Mouse (Mus musculus): ENCODE results near the gene Hgd.
A peak's percentile ranks its signal among the peaks of the same experiment; 100 is the strongest.

The Hgd gene

DNA sequence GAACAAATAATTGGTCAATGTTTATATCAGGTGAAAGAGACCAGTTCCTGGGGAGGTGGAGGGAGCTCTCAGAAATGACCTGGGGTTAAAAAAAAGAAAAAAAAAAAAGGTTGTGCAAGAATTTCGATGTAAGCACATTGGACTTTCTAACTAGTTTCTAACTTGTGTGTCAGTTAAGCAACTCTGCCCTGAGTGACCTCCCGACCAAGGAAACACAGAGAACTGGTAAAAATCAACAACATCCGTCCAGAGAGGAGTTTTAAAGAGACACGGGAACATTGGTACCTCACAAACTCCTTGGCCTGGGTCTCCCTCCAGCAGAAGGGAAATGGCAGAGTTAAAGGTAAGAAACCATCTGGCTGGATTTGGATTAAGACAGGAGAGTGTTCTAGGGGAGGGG is at the start of gene Hgd:
TSS of gene Hgd (plus strand) at position 160 of the 400 bp plus-strand sequence.
- peak; percentile 67 for DNase-seq (ENCODE audit: low spot score)

DNA sequence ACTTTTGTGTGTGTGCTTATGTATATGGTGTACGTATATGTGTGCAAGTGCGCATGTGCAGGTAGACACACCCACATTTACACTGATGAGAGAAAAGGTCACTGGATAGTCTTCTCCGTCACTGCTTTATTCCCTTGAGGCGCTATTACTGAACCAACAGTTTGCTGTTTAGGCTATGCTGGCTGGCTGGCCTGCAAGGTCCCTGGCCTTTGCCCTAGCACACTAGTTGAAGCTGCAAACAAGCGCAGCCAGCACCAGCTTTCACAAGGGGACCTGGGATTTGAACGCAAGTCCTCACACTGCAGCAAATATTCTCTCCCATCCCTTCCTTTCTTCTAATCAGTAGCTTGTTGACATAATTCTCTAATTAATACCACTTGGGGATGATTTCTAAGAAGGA is 49.8 kb upstream of the Hgd start:
- DNase-seq (ENCODE audit: low spot score), result peak; percentile 84

DNA sequence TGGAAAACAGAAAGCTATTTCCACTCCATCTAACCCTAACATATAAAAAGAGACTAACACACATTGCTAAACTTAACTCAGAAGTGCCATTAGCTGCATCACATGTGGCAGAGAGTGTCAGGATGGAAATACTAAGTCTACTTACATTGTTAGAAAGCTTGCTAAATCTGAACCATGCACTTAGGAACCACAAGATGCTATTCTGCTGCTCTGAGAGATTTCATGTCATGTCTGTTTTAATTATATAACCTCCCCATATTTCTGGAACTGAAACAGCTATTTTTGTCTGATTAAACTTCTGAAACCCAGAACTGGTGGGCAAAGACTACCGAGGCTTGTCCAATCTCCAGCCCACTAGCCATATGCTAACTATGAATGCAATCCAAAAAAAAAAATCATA is 47.9 kb upstream of the Hgd start:
- DNase-seq (ENCODE audit: low spot score), result no peak

DNA sequence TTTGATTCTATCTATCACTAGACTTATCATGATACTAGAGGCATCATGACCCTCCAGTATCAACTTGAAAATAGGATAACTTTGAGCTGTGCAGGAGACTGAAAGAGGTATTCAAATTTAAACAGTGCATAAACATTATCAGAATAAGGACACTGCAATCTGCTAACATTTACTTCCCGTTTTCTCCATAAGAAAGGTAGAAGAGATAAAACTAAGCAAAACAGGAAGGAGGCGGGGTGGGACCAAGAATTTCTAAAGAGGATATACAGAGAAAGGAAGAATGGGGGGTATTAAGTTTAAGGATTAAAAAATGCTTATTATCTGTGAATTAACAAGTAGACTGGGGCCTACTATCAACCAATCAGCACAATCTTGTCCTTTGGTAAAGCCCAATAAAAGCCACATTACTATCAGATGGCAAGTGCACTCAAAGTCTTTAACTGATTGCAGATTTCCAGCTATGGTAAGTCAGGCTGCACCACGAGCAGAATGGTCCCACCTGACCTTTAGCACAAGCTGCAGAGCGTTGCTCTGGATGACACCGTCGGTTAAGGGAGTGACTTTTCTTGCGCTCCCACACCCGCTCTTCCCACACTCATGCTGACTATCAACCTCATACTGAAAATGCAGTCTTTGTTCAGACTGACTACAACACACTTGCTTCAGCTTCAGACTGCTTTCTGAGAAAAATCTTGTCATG is 46.4 kb upstream of the Hgd start:
- no peak for DNase-seq (ENCODE audit: low spot score)

DNA sequence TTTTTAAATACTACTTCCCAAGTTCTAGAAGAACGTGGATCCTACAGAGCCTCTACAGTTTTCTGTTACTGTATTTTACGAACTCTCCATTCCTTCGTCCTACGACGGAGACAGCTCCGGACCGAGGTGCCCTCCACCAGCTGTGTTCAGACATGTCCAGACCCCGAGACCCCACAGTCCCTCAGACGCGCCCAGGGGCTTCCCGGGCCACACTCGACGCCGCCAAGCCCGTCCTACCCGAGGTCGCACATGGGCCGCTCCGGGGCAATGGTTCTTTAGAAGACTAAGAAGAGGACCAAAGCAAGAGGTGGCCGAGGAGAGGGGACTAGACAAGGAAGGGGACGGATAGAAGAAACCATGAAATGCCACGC is 40.7 kb upstream of the Hgd start:
- DNase-seq (ENCODE audit: low spot score), result no peak

DNA sequence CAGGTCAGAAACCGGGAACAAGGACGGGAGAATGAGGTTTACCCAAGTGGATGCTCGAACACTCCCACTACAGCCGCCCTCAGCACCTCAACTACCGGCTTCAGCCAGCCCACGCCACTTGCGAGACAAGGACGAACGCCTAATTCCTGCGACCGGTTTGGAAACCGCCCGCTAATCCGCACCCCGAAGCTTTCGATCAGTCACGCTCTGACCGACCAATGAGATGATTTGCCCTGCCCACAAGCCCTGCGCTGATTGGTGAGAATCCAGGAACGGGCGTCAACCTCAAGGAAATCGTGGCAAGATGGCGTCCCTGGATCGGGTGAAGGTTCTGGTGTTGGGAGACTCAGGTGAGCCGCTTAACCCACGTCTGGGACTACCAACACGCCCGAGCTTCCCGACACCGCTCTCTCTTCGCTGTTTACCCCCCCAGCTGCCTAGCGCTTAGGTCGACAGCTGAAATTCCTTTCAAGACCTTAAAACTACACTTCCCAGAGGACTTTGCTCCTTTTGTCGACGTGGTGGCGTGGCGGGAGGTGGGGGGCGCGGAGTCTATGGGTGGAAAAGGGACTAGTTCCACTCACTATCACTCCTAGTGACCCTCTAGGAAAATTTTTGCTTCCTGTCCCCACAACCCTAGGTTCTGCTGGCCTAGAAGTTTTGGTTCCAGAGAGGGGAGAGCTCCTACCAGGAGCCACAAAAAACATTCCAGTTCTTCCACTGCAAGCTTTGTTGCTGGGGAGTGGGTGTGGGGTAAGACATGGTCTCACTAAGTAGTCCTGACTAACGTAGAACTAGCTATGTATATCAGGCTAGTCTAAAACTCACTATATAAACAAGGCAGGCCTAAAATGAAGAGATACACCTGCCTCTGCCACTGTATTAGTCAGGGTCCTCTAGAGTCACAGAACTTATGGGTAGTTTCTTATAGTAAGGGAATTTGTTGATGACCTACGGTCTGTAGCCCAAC is 40.1 kb upstream of the Hgd start, which contains the start of the genes Gtf2e1 and Rabl3:
TSS of gene Gtf2e1 (minus strand) at position 179 of the 970 bp plus-strand sequence.
TSS of gene Rabl3 (plus strand) at position 275 of the 970 bp plus-strand sequence.
- peak; percentile 100 for DNase-seq (ENCODE audit: low spot score)

DNA sequence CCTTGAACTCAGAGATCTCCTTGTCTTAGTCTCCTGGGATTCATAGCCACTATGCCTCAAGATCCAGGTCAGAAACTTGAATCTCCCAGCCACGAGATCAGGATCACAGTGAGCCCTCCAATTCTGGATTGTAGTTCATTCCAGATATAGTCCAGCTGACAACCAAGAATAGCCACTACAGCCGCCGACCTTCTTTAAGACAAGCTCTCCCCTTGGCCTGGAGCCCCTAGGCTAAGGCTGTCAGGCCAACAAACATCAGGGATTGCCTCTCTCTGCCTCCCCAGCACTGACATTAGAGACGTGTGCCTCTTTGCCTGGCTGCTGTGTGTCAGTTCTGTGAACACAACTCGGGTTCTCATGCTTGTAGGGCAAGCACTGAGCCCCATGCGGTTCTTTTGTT is 39.2 kb upstream of the Hgd start:
- no peak for DNase-seq (ENCODE audit: low spot score)

DNA sequence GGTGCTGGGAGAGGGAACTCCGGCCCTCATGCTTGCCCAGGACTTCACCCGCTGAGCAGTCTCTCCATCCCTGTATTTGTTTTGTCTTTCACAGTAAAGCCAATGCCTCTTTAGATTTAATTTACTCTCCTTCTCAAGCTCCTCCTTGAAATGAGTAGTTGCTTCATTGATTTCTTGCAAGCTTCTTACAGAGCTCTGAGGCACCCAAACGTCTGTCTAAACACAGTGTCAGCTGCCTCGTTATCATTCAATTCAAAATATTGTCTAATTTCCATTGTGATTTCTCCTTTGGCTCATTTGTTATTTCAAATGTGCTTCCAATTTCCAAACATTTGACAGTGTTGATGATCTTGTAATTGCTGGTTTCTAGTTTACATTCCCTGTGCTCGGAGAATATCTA is 33.6 kb upstream of the Hgd start:
- DNase-seq (ENCODE audit: low spot score), result no peak

DNA sequence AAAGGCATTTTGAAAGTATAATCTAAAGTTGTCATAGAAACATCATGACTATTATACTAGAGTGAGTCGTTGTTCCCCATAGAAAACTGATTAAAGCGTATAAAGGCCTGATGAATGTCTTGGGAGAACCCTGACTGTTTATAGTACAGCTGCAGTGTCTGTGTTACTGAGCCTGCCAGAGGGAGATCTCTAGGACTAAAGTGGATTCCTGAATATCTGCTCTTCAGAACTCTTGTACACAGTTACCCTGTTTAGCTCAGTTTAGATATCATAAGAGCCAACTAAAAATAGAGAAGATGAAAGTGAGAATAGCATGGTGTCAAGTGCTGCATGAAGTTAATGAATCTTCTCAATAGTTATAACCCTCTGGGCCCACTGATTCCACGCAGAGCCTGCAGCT is 29.7 kb upstream of the Hgd start:
- no peak for DNase-seq (ENCODE audit: low spot score)

DNA sequence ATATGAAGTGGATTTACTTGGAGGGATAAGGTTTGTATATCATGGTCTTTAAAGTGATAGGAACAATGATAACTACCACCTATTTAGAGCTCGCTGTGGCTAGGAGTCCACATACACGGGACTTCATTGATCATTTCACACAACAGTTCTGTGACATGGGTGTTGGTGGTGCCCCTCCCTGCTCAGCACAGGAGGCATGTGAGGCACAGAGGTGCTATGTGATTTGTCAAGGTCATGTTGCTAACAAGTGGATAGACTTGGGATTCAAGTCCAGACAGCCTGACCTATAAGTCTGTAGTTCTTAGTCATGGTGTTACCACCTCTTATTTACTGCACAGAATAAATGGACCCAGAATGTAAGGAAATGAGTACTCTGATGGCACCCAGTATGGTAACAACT is 29.0 kb upstream of the Hgd start:
- DNase-seq (ENCODE audit: low spot score), result no peak

DNA sequence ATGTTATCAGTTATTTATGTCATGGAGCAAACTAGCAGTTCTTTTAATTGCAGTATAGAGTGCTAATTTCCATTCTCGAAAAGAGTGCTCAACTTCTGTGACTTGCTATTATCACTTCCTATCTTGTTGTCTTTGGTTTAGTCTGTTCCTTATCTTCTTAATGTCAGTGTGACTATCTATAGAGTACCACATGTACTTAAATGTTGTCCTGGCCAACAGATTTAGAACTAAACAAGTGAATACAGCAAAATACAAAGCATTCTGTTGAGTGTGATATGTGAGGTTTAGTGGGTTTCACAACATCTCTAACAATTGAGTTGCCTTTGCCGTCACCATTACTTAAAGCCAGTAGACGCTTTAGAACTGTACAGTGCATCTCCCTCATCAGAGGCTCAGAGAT is 27.1 kb upstream of the Hgd start:
- no peak for DNase-seq (ENCODE audit: low spot score)

DNA sequence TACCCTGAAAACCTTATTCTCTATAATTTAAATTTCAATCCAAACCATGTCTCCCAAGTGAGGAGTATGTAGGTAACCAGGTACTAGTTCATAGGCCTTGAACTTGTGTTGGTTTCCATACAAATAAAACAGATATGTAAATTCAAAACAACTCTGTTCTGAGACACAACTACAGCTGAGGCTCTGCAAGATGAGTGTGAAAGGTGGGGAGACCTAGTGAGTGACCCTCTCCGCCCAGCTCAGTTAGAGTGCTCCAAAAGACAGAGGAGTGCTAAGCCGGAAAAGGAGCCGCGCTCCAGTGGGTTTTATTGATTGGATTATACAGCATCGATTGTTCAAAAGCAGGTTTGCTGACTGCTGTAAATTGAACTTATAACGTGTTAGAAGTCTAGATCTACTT is 17.5 kb upstream of the Hgd start:
- DNase-seq (ENCODE audit: low spot score), result no peak

DNA sequence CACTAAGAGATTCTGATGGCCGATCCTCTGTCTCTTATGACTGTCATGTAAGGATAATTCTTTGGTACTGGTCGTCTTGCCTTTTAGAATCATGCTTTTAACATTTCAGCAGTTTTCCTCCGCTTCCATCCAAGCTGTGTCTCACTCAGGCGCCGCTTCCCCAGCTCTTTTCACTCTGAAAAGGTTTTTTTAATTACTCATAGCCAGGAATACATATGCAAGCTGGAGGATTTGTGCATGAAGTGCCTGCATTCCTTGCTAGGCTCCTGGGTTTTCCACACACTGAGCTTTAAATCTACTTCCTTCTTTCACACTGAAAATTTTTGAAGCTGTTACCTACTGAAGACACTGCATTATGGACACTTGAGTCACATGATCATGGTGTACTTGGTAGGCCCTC is 17.0 kb upstream of the Hgd start:
- DNase-seq (ENCODE audit: low spot score), result no peak

DNA sequence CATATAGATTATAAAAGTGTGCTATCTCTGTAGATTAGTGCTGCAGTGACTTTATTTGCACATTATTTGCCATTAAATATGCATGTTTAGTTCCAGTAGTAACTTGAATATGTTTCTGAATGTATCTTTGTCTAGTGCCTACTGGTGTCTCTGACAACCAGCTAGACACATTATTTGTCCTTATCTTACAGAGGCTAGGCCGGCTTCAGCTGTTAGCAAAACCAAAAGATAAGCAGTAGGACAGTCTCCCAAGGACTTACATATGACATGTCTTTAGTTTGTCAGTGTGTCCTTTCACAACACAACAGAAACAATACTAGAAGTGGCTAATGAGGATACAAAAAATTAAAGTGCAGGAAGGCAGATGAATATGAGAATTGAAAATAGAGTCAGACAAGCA is 14.8 kb upstream of the Hgd start:
- no peak for DNase-seq (ENCODE audit: low spot score)

DNA sequence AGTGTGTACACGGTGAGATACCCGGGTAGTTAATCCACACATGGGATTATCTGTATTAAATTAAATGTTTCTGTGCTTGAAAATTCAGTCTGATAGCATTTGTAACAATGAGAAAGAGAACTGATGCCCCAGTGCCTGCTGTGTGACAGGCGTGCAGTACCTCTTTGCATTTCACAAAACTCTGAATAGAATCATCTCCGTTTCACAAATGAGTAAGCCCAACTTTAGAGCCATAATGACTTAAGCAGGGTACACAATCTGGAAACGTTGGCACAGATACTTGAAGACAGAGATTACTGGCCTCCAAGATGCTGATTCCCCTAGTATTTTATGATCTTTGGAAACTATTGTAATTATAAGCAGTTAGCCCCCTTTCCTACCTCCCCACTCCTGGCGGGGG is 13.8 kb upstream of the Hgd start:
- no peak for DNase-seq (ENCODE audit: low spot score)

DNA sequence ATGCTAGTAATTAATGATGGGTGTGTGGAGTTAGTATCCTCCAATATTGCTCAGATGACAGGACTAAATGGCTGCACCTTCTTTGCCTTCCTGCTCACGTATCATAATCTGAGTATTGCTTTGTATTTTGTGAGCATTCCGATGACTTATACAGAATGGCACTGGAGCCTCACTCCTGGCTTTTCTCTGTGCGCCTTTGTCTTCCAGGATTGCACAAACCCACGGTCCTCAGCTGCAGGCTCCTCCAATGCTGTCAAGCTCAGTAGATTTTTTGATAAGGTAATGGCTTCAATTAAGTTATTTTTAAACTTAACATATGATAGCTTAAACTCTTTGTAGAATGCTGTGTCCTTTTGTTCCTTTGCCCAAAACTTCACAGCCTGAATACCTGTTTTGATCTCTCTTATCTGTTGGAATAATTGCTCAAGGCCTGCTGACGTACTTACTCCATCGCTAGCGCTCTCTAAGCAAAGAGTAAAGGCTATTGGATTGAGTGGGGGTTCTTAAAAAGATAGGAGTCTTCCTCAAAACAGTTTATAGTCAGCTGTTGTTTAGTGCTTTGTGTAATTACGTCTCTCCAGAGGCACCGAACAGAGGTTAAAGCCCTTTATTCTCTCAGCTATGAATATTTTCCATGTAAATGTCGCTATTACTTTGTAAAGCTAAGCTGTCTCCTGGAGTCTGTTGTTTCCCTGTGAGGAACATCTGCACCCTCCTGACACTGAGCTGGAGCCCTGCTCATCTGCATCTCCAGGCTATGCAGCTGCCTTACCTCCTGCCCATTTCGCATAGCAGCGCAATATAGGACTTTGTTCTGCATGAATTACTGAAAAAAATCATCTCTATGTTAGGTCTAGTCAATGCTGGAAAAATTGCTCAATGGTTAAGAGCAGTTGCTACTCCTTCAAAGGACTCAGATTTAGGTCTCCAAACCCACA is 12.6 kb upstream of the Hgd start:
- no peak for DNase-seq (ENCODE audit: low spot score)

DNA sequence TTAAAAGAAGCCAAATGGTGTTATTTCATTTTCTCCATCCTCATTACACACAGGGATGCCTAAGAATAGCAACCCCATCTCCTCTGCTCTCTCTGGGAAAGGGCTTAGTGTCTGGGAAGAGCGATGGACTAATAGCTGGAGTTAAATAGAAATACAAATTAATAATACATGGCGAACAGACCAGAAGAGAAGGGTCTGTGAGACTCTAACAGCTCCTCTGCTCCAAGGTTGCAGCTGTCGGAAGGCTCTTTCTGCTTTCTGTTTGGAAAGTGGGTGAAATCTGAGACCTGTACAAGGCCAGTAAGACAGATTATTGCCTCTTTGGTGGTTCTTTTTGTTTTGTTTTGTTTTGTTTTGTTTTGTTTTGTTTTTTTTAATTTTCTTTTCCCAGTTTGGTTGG is 8.4 kb upstream of the Hgd start:
- DNase-seq (ENCODE audit: low spot score), result no peak

DNA sequence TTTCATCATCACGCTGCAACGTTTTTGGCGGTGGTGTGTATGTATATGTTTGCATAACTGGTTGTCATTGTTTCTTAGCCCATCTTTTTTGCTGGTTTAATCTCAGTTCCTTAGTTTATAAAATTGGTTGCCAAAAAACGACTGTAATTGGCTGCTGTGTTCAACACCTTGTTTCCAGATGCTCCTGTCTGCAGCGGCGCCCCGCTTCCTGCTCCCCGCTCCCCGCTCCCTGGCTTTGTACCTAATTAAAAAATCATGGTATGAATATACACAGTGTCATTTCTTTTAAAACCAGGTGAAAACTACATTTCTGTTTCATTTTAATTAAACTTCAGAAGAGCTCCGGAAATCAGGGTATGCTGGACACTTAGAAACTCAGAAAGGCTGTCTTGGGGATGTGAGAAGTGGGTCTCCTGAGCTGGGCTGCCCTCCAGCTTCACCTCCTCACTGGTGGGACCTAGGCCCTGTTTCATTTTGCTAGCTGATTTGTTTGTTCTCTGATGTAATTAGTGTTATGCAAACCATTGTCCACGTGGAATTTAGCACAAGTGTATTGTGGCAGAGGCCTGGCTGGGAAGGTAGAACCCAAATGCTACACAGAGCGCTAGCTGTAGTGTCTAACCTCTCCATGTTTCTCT is 7.7 kb upstream of the Hgd start:
- no peak for DNase-seq (ENCODE audit: low spot score)

DNA sequence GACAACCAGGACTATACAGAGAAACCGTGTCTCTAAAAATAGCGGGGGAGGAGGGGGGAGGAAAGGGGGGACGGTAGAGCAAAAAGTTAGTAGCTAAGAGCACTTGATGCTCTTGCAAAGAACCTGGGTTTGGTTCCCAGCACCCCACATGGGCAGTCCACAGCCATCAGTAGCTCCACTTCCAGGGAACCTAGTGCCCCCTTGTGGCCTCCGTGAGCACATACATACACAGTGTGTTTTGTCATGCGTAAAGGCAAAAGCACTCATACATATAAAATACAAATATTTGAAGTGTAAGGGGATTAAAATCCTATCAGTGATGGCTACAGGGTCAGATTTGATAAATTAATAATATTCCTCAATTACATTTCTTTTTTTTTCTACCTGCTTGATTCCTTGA is 6.9 kb upstream of the Hgd start:
- DNase-seq (ENCODE audit: low spot score), result no peak

DNA sequence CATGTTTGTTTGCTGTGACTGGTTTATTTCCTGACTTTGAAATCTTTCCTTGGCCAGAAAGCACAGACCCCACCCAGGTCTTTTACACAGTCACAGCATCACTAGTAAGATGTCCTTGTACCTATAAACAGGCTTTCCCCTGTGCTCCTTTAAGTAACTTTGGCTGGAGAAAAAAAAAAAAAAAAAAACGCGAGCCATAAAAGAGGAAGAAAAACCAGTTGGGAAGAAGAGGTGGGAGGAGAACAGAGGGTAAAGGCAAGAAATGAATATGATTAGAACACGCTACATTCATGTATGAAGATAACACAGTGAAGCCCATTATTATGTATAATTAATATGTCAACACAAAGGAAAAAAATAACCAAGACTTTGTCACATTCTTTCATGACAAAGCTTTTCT is 4.6 kb upstream of the Hgd start:
- no peak for DNase-seq (ENCODE audit: low spot score)

DNA sequence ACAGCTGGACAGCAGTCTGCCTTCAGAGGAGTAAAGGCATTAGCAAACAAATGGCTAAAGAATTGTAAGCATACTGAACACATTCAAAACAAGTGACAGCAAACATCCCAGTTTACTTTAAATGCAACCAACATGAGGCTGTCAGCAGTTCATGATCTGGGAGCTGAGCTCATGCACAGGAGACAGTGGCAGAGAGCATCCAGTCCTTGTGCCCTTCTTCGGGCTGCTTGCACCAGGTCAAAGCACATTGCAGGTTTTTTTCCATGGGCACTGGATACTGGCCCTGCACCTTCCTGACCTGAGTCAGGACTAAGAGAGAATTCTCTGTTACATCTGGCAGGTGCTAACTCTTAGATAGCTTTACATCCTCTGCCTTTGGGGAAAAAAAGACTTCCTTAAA is 362 bp upstream of the Hgd start:
- DNase-seq (ENCODE audit: low spot score), result peak; percentile 7

DNA sequence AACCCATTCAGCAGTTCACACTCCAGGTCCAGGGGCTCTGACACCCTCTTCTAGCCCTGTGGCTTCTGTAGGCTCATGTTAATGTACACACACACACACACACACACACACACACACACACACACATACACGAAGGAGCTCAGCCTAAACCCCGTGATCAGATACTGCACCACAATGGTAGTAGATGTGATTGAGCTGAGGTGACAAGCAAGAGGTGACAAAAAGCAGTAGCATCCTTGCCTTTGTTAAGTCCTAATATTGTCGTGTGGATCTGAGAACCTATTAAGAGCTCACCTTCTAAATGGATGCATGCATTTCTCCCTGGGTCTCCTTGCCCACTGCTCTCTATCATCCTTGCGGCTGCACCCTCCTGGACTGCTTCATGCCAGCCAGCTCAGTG is 698 bp downstream of the Hgd start:
- DNase-seq (ENCODE audit: low spot score), result no peak
